Mouse (Mus musculus): ENCODE measurements around the gene Tshz2. TPM values are rescaled to one million over a fixed set of nuclear protein-coding genes. Genes with fewer than 3 reads are reported as not detected.

Tshz2 gene
- polyA plus RNA-seq, 1 experiment: not detected

GRCm38 (mm10) chr2:170050651-170051050 lies 417.8 kb downstream of the Tshz2 start:
- no peak for TF ChIP-seq GATA1 (IDR thresholded peaks at IDR 0.05; ENCODE audit: low read length)

- TF ChIP-seq GATA1 (IDR thresholded peaks at IDR 0.05; ENCODE audit: low read length): no peak
These were observed 418.6 kb downstream of the Tshz2 start for GRCm38 (mm10) chr2:170051441-170051840.

- no peak for TF ChIP-seq GATA1 (IDR thresholded peaks at IDR 0.05; ENCODE audit: low read length)
These were observed 422.1 kb downstream of the Tshz2 start for GRCm38 (mm10) chr2:170054943-170055342.

GRCm38 (mm10) chr2:170055413-170055812 lies 422.6 kb downstream of the Tshz2 start:
- no peak for TF ChIP-seq GATA1 (IDR thresholded peaks at IDR 0.05; ENCODE audit: low read length)

- TF ChIP-seq GATA1 (IDR thresholded peaks at IDR 0.05; ENCODE audit: low read length): no peak
These were observed 426.0 kb downstream of the Tshz2 start for GRCm38 (mm10) chr2:170058774-170059173.

GRCm38 (mm10) chr2:170060066-170060465 lies 427.3 kb downstream of the Tshz2 start:
- TF ChIP-seq GATA1 (IDR thresholded peaks at IDR 0.05; ENCODE audit: low read length): no peak

GRCm38 (mm10) chr2:170062378-170062777 lies 429.6 kb downstream of the Tshz2 start:
- no peak for TF ChIP-seq GATA1 (IDR thresholded peaks at IDR 0.05; ENCODE audit: low read length)

- TF ChIP-seq GATA1 (IDR thresholded peaks at IDR 0.05; ENCODE audit: low read length): no peak
These were observed 437.2 kb downstream of the Tshz2 start for GRCm38 (mm10) chr2:170069976-170070375.

- no peak for TF ChIP-seq GATA1 (IDR thresholded peaks at IDR 0.05; ENCODE audit: low read length)
These were observed 437.9 kb downstream of the Tshz2 start for GRCm38 (mm10) chr2:170070641-170071241.

GRCm38 (mm10) chr2:170076941-170077490 lies 444.2 kb downstream of the Tshz2 start:
- no peak for TF ChIP-seq GATA1 (IDR thresholded peaks at IDR 0.05; ENCODE audit: low read length)

- no peak for TF ChIP-seq GATA1 (IDR thresholded peaks at IDR 0.05; ENCODE audit: low read length)
These were observed 445.2 kb downstream of the Tshz2 start for GRCm38 (mm10) chr2:170078041-170078440.

- TF ChIP-seq GATA1 (IDR thresholded peaks at IDR 0.05; ENCODE audit: low read length): no peak
These were observed 445.7 kb downstream of the Tshz2 start for GRCm38 (mm10) chr2:170078442-170079017.

- no peak for TF ChIP-seq GATA1 (IDR thresholded peaks at IDR 0.05; ENCODE audit: low read length)
These were observed 459.0 kb downstream of the Tshz2 start for GRCm38 (mm10) chr2:170091563-170092443.

GRCm38 (mm10) chr2:170094220-170094619 lies 461.4 kb downstream of the Tshz2 start:
- TF ChIP-seq GATA1 (IDR thresholded peaks at IDR 0.05; ENCODE audit: low read length): no peak

- no peak for TF ChIP-seq GATA1 (IDR thresholded peaks at IDR 0.05; ENCODE audit: low read length)
These were observed 462.1 kb downstream of the Tshz2 start for GRCm38 (mm10) chr2:170094871-170095270.

GRCm38 (mm10) chr2:170101132-170101531 lies 468.3 kb downstream of the Tshz2 start:
- no peak for TF ChIP-seq GATA1 (IDR thresholded peaks at IDR 0.05; ENCODE audit: low read length)
